Mouse (Mus musculus) brain, adult 2 months (tissue): ENCODE measurements at regions not wholly inside any gene's neighbourhood (a gene's known extent, or its start where the extent isn't known, plus 50 kb on each side); places are given as distances from the start of the nearest gene placed in this dataset.
"Not testable (repeated sequence)": the region's sequence is repeated elsewhere in the genome, so short reads cannot be mapped to it uniquely, and the experiment has no call there.

Experiments
- DNase-seq: peaks from one replicate; pipeline ENCODE4 v3.0.0; 2011; ENCODE audit warnings: low read depth, low spot score

DNA sequence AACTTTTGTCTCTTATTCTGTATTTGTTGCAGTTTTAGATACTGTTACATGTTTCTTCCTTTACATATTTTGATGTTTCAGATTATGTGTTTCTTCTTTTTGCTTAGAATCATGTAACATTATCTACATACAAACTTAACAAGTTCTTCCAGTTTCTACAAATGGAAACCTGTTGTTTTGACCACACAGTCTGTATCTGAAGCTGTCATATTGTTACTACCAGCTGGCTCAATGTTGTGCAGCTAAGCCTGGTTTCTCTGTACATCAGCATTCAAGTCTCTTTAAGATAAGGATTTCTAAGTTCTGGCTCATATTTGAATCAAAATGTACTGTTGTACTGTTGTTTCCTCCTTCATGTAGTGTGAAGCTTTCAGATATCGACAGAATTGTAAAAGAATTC, 65.4 kb upstream of the Vps41 start:
- peak; percentile 0 for DNase-seq

- no peak for DNase-seq
Observed at GRCm38 (mm10) chr13:18614763-18615616, 102.1 kb upstream of the Vps41 start.

DNA sequence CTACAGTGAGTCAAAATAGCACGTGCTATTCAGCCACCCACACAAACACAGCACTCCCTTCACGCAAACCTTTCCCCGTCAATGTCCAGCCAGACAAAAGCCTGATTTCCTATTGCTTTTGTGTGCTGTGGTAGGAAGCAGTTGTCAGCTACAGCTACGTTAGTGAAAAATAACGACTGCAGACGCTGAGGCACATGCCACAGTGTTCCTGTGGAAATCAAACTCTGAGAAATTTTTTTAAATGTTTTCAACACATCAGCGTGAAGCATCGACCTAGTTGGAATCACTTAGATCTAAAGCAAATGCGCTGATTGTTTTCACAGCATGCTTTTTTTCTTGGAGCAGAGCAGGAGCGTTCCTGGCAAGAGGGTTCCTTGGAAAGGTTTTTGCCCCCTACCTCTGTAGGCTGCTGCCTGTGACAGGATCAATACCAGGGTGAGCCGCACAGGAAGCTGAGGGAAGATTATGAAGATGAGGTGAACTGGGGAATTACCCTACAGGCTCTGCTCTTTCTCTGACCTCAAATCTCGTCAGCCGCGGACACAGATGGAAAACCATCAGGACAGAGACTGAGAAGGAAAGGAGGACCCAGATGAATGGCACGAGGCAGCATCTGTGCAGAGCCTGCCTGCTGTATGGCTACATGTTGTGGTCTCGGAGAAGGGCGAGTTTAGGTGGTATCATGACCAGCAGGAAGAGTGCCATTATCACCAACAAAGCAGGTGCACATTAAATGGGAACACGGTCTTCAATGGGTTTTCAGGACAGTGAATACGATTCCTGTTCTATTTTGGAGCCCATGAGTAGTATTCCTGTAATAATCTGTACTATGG, 136.2 kb upstream of the Vps41 start:
- DNase-seq = peak; percentile 20

GRCm38 (mm10) chr13:18576016-18576415, 141.1 kb upstream of the Vps41 start:
- DNase-seq = no peak

DNA sequence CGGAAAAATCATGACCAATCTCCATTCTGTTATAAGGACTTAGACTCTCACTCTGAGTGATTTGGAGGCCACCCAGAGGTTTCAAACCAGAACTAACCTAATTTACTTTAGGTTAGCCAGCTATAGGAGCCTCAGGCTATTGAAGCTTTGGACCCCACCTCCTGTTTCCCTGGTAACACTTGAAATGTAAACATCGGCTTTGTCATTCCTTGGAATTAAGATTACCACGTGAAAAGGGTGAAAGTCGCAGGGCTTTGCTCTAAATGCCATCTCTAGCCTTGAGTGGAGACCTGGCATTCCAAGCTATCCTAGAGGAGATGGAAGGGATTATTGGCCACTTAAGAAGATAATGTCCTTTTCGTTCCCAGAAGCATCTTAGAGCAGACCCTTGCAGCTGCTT, 141.5 kb upstream of the Vps41 start:
- DNase-seq = no peak

- not testable (repeated sequence) for DNase-seq
Observed at GRCm38 (mm10) chr13:18542032-18542431, 144.5 kb upstream of the Pou6f2 start.

GRCm38 (mm10) chr13:18530509-18530908, 133.0 kb upstream of the Pou6f2 start:
- no peak for DNase-seq

- DNase-seq = no peak
Observed at GRCm38 (mm10) chr13:18498159-18498558, 100.7 kb upstream of the Pou6f2 start.

DNA sequence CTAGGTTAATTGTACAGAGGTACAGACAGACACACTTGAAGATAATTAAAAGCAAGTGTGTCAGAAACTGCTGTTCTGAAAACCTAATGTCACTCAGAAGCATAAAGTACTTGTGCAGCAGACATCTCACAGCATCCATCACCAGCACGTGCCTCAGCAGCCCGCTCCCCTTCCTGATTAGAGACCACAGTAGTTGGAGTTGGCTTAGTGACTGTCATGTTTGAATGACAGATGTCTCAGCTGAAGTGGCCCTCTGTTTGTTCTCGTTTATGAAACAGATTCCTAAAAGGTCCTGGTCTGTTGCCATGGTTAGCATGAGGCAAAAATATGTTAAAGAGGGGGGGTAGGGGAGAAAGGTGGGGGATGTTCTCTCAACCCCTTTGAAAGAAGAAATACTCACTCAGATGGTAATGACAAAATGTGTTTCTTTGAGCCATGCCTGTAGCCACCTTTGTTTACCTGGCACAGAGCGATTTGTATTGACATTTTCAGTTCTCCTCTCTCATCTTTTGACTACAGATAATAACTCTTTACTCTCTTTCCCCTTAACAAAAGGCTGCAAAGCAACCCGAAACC, 100.2 kb upstream of the Pou6f2 start:
- no peak for DNase-seq

DNA sequence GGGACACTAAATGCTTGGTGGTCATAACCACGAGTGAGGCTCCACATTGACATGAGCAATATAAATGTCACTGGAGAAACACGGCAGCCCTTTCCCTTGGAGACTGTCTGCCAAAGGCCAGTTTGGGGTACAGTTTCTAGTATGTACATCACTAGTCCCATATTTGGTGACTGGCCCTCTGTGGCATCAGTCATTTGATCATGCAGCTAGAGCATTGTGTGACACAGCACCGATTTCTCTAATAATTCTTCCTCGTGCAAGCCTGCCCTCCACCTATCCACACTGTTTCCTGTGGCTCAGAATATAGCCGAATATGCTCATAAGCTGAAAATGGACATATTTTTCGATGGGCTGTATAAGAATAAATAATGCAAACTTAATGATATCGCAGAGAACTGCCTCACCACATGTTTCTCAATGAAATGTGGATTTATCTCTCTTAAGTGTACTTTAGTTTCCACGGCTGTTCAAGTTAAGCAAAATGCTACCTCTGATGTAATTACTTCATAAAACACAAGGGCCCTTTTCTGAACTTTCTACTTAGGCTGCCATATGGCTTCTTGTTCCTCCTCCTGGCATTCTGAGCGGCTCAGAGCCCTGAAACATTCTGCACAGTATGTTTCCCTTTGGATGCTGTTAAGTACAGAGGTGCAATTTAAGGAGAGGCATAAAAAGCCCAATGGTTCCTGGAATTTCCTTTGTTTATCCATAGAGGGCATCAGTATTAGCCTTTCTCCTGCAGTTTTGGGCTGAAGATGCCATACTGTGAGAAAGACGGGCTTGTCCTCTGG, 97.7 kb upstream of the Pou6f2 start:
- peak; percentile 38 for DNase-seq

DNA sequence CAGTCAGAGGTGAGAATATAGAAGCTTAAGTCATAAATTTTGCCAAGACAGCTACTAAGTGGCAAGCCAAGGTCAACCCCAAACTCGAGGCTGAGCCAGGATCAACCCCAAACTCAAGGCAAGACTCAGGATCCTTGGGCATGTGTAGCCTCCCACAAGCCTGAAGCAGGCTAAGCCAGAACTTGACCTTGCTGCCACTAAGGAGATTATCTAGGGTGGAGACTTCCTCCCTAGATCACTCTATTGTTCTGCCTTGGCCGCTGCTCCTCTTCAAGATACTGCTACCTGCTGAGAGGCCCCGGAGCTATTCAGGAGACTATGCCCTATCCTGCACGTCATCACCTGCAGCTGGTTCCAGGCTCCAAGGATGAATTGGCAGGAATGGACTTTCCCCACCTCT, 88.3 kb upstream of the Pou6f2 start:
- not testable (repeated sequence) for DNase-seq

DNA sequence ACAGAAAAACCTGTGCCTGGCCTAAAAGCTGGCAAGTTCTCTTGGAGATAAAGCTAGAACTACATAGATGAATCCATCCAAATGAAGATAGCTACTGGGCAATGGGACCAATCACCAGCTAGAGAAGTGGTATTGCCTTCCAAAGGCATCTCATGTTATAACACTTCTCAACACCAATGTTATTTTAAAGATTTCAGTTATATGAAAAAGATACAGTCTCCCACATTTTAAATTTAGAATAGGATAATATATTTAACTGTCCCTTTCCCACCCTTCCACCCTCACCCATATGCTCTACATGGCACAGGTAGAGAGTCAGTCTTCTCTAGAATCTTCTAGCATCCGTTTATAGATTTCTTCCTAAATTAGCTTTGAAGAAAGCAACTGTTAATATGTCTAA, 87.6 kb upstream of the Pou6f2 start:
- DNase-seq = peak; percentile 58

DNA sequence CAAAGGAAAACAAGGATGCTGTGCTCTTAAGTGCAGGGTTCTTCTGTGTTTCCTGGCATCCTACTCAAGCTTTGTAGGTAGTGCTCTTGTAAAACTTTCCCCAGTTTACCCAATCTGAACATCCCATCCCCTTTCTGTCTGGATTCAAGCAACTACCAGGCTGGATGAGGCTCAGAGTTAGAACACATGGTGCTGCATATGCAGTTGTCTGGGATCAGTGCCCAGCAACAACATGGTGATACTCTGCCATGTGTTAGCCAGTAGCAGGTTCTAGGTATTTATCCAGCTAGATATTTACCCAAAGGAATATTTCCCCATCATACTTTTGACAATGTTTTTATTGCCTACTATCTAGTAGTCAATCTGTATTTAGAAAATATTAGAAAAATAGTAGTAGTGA, 78.8 kb upstream of the Pou6f2 start:
- peak; percentile 45 for DNase-seq

- no peak for DNase-seq
Observed at GRCm38 (mm10) chr13:18471534-18471933, 74.0 kb upstream of the Pou6f2 start.

DNA sequence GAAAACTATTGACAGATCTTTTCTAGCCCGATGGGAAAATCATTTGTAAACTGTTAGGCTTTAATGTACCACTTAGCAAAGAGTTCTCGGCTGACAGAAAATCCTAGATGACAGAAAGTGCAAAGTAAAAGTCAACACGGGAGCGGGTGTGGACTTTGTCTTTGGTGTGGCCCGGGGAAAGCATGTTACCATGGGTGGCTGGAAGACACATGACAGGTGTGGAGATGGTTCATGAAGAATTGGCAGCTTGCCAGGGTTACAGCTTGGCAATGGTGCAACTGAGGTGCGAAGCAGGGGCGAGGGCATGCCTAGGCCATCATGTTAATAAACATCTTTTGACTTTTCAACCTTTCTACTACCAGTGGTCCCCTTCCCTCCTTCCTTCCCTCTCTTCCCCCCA, 68.4 kb upstream of the Pou6f2 start:
- no peak for DNase-seq

- no peak for DNase-seq
Observed at GRCm38 (mm10) chr13:18462221-18462620, 64.7 kb upstream of the Pou6f2 start.

DNA sequence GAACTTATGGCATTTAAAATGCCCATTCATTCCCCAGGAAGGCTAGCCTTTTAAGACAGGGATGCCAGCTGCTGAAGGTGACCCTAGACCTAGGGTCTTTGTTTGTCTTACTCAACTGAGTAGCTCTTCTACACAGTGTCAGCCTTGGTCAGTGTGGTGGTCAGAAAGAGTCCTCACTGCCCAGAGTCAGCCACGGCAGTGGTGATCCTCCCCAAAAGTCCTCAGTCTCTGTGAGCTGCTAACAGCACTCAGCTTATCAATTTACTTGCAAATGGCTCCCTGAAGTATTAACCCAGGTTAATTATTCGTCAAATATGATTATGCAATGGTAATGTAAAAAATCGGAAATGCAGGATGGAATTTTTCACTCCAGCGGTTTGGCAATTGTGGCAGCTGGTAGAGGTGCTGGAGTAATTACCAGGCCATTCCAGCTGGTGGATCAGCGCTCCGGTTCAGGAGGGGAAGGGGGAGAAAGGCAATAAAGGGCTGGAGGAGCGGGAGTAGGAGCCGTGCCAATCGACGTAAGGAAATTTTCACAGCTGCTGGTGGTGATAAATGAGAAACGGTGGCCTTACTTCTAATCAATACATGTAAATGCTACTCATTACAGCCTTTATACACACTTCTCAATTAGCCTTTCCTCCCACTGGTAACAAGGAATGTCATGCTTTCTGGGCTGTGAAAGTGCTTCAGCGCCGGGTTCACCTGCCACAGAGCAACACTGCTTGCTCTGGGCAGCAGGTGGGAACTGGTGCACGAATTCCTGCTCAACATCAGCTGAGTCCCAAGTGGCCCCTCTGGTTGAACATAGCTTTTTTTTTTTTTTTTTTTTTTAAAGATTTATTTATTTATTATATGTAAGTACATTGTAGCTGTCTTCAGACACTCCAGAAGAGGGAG, 60.1 kb upstream of the Pou6f2 start:
- DNase-seq = no peak
